Mouse (Mus musculus) embryonic fibroblast, embryonic 13.5 days (primary cell): ENCODE measurements at regions not wholly inside any gene's neighbourhood (a gene's known extent, or its start where the extent isn't known, plus 50 kb on each side); places are given as distances from the start of the nearest gene placed in this dataset.

Source experiments
- H3K27ac ChIP-seq: 2 replicates; pipeline ENCODE4 v1.5.1; 2012; ENCODE audit warnings: low read length, control low read depth, inconsistent platforms; ENCODE audit not compliant: insufficient read depth
- H3K4me1 ChIP-seq: 2 replicates; pipeline ENCODE4 v1.6.1; 2011; ENCODE audit warnings: low read length; ENCODE audit not compliant: control insufficient read depth, insufficient read depth
- H3K4me3 ChIP-seq: 2 replicates; pipeline ENCODE4 v1.5.1; 2011; ENCODE audit warnings: mild to moderate bottlenecking, control low read depth, low read length; ENCODE audit not compliant: insufficient read depth
- CTCF ChIP-seq: IDR thresholded peaks from 2 replicates; pipeline ENCODE4 v1.5.1; 2011; ENCODE audit warnings: mild to moderate bottlenecking, control low read depth, low read length, moderate library complexity, borderline replicate concordance; ENCODE audit not compliant: insufficient read depth
- POLR2A ChIP-seq: IDR thresholded peaks from 2 replicates; pipeline ENCODE4 v1.6.1; 2011; ENCODE audit warnings: low read depth, mild to moderate bottlenecking, control low read depth, low read length, moderate library complexity

- Histone ChIP-seq H3K4me1 (peaks cover 6% of the 10 kb centered on the region), H3K27ac (no peak overlapping the region), H3K4me3 (no peak overlapping the region)
- TF ChIP-seq POLR2A (no peak), CTCF (no peak)
These were observed 75.8 kb upstream of the Maf start for GRCm38 (mm10) chr8:115783364-115783763.

- Histone ChIP-seq H3K27ac (no peak overlapping the region), H3K4me3 (no peak overlapping the region), H3K4me1 (peaks cover 5% of the 10 kb centered on the region)
- no peak for TF ChIP-seq POLR2A
- no peak for TF ChIP-seq CTCF
These were observed 70.8 kb upstream of the Maf start for GRCm38 (mm10) chr8:115778433-115778832.

GRCm38 (mm10) chr8:115771060-115771459 is 63.5 kb upstream of the Maf start:
- Histone ChIP-seq H3K4me1 (peaks cover 10% of the 10 kb centered on the region), H3K27ac (peak overlapping the region; percentile 59), H3K4me3 (no peak overlapping the region)
- no peak for TF ChIP-seq CTCF
- TF ChIP-seq POLR2A: no peak

- H3K4me3 ChIP-seq: no peak overlapping the region
- TF ChIP-seq CTCF (no peak), POLR2A (no peak)
These were observed 61.0 kb upstream of the Maf start for GRCm38 (mm10) chr8:115768631-115769030.

GRCm38 (mm10) chr8:115766218-115766898 is 58.8 kb upstream of the Maf start:
- Histone ChIP-seq H3K4me1 (peaks cover 9% of the 10 kb centered on the region), H3K4me3 (no peak overlapping the region), H3K27ac (no peak overlapping the region)
- TF ChIP-seq CTCF (no peak), POLR2A (no peak)

More at GRCm38 (mm10) chr8:115768631-115769030, 61.0 kb upstream of the Maf start:
- no peak overlapping the region for H3K27ac ChIP-seq
- peaks cover 12% of the 10 kb centered on the region for H3K4me1 ChIP-seq

- Histone ChIP-seq H3K4me1 (peaks cover 4% of the 10 kb centered on the region), H3K4me3 (no peak overlapping the region), H3K27ac (no peak overlapping the region)
- TF ChIP-seq CTCF: no peak
- no peak for TF ChIP-seq POLR2A
These were observed 57.0 kb upstream of the Maf start for GRCm38 (mm10) chr8:115764551-115764950.

GRCm38 (mm10) chr8:115758011-115758410 is 50.4 kb upstream of the Maf start:
- Histone ChIP-seq H3K4me3 (no peak overlapping the region), H3K27ac (no peak overlapping the region), H3K4me1 (peaks cover 5% of the 10 kb centered on the region; the same call in 1 of the 2 replicates)
- TF ChIP-seq CTCF (no peak), POLR2A (no peak)
